Mouse (Mus musculus): ENCODE measurements around the gene Rundc3a. TPM values are rescaled to one million over a fixed set of nuclear protein-coding genes. Genes with fewer than 3 reads are reported as not detected.

Rundc3a gene
- polyA plus RNA-seq, 1 experiment from 2014 or later: 1.3 TPM

- H3K36me3 ChIP-seq (ENCODE audit: control insufficient read depth, insufficient read depth, low read length): no peaks in the 10 kb centered on the region
- H3K4me1 ChIP-seq (ENCODE audit: control insufficient read depth, insufficient read depth, low read length): peaks cover 20% of the 10 kb centered on the region
- H3K9me3 ChIP-seq (replicated peaks; ENCODE audit: control insufficient read depth, low read length): no peaks in the 10 kb centered on the region
- H3K27me3 ChIP-seq (ENCODE audit: control insufficient read depth, insufficient read depth, low read length): no peaks in the 10 kb centered on the region
- peak overlapping the region; percentile 65 for H3K27ac ChIP-seq (ENCODE audit: low read depth, low read length)
- peak overlapping the region; percentile 75 for H3K9ac ChIP-seq (ENCODE audit: low read depth, low read length)
- peak overlapping the region; percentile 64 for H3K4me2 ChIP-seq
- H3K4me3 ChIP-seq (ENCODE audit: low read depth, low read length): peak overlapping the region; percentile 64
- WGBS (ENCODE audit: insufficient replicate concordance): 22% methylated on average over 3 of the region's 3 CpGs
- no peak for ATAC-seq (replicated peaks; ENCODE audit: insufficient number of reproducible peaks, low FRiP score, low TSS enrichment)
These were observed 36.3 kb downstream of the Rundc3a start for GRCm38 (mm10) chr11:102429551-102429950.

- peak within 1 kb of the TSS; percentile 64 for H3K4me3 ChIP-seq (ENCODE audit: low read depth, low read length)
- peaks cover 4% of the 10 kb centered on the region for H3K36me3 ChIP-seq (ENCODE audit: control insufficient read depth, insufficient read depth, low read length)
- peak within 1 kb of the TSS; percentile 64 for H3K4me2 ChIP-seq
- peak within 1 kb of the TSS; percentile 75 for H3K9ac ChIP-seq (ENCODE audit: low read depth, low read length)
- H3K27ac ChIP-seq (ENCODE audit: low read depth, low read length): peak within 1 kb of the TSS; percentile 65
- peak; percentile 84 for ATAC-seq (replicated peaks; ENCODE audit: insufficient number of reproducible peaks, low FRiP score, low TSS enrichment)
- WGBS (ENCODE audit: insufficient replicate concordance): under 1% methylated on average over 29 of the region's 29 CpGs
- peaks cover 20% of the 10 kb centered on the region for H3K4me1 ChIP-seq (ENCODE audit: control insufficient read depth, insufficient read depth, low read length)
- H3K9me3 ChIP-seq (replicated peaks; ENCODE audit: control insufficient read depth, low read length): no peaks in the 10 kb centered on the region
- no peaks in the 10 kb centered on the region for H3K27me3 ChIP-seq (ENCODE audit: control insufficient read depth, insufficient read depth, low read length)
These were observed 37.2 kb downstream of the Rundc3a start, which contains the start of gene Grn for GRCm38 (mm10) chr11:102430121-102431017. TSS of gene Grn (plus strand) at chr11:102430315.

- H3K4me3 ChIP-seq (ENCODE audit: low read depth, low read length): peak overlapping the region; percentile 64
- peak overlapping the region; percentile 60 for H3K27ac ChIP-seq (ENCODE audit: low read depth, low read length)
- peaks cover 20% of the 10 kb centered on the region for H3K4me1 ChIP-seq (ENCODE audit: control insufficient read depth, insufficient read depth, low read length)
- peak overlapping the region; percentile 64 for H3K4me2 ChIP-seq
- H3K9ac ChIP-seq (ENCODE audit: low read depth, low read length): peak overlapping the region; percentile 69
- no peaks in the 10 kb centered on the region for H3K27me3 ChIP-seq (ENCODE audit: control insufficient read depth, insufficient read depth, low read length)
- peaks cover 8% of the 10 kb centered on the region for H3K36me3 ChIP-seq (ENCODE audit: control insufficient read depth, insufficient read depth, low read length)
- 3% methylated on average over 7 of the region's 7 CpGs for WGBS (ENCODE audit: insufficient replicate concordance)
- peak; percentile 28 for ATAC-seq (replicated peaks; ENCODE audit: insufficient number of reproducible peaks, low FRiP score, low TSS enrichment)
- H3K9me3 ChIP-seq (replicated peaks; ENCODE audit: control insufficient read depth, low read length): no peaks in the 10 kb centered on the region
These were observed 37.9 kb downstream of the Rundc3a start for GRCm38 (mm10) chr11:102431018-102431645.

- no peak overlapping the region for H3K4me3 ChIP-seq (ENCODE audit: low read depth, low read length)
- H3K4me2 ChIP-seq: no peak overlapping the region
- ATAC-seq (replicated peaks; ENCODE audit: insufficient number of reproducible peaks, low FRiP score, low TSS enrichment): no peak
- no peaks in the 10 kb centered on the region for H3K9me3 ChIP-seq (replicated peaks; ENCODE audit: control insufficient read depth, low read length)
- peaks cover 20% of the 10 kb centered on the region for H3K4me1 ChIP-seq (ENCODE audit: control insufficient read depth, insufficient read depth, low read length)
- H3K27ac ChIP-seq (ENCODE audit: low read depth, low read length): no peak overlapping the region
- H3K36me3 ChIP-seq (ENCODE audit: control insufficient read depth, insufficient read depth, low read length): peaks cover 8% of the 10 kb centered on the region
- 0 out of 2 replicates have a peak overlapping the region, but pooled peaks have one; percentile 36 for H3K9ac ChIP-seq (ENCODE audit: low read depth, low read length)
- H3K27me3 ChIP-seq (ENCODE audit: control insufficient read depth, insufficient read depth, low read length): no peaks in the 10 kb centered on the region
- WGBS (ENCODE audit: insufficient replicate concordance): 74% methylated on average over 3 of the region's 3 CpGs
These were observed 38.5 kb downstream of the Rundc3a start for GRCm38 (mm10) chr11:102431728-102432114.

- WGBS (ENCODE audit: insufficient replicate concordance): 56% methylated on average over 16 of the region's 16 CpGs
- H3K27ac ChIP-seq (ENCODE audit: low read depth, low read length): no peak overlapping the region
- 0 out of 2 replicates have a peak overlapping the region, but pooled peaks have one; percentile 36 for H3K9ac ChIP-seq (ENCODE audit: low read depth, low read length)
- peaks cover 24% of the 10 kb centered on the region for H3K4me1 ChIP-seq (ENCODE audit: control insufficient read depth, insufficient read depth, low read length)
- peaks cover 8% of the 10 kb centered on the region for H3K36me3 ChIP-seq (ENCODE audit: control insufficient read depth, insufficient read depth, low read length)
- H3K9me3 ChIP-seq (replicated peaks; ENCODE audit: control insufficient read depth, low read length): no peaks in the 10 kb centered on the region
- H3K4me3 ChIP-seq (ENCODE audit: low read depth, low read length): no peak overlapping the region
- H3K27me3 ChIP-seq (ENCODE audit: control insufficient read depth, insufficient read depth, low read length): no peaks in the 10 kb centered on the region
- H3K4me2 ChIP-seq: no peak overlapping the region; the same call in 1 of the 2 replicates
- no peak for ATAC-seq (replicated peaks; ENCODE audit: insufficient number of reproducible peaks, low FRiP score, low TSS enrichment)
These were observed 39.1 kb downstream of the Rundc3a start for GRCm38 (mm10) chr11:102432115-102432843.

GRCm38 (mm10) chr11:102432896-102433295, 39.7 kb downstream of the Rundc3a start:
- H3K27me3 ChIP-seq (ENCODE audit: control insufficient read depth, insufficient read depth, low read length): no peaks in the 10 kb centered on the region
- H3K4me3 ChIP-seq (ENCODE audit: low read depth, low read length): no peak overlapping the region
- peaks cover 9% of the 10 kb centered on the region for H3K36me3 ChIP-seq (ENCODE audit: control insufficient read depth, insufficient read depth, low read length)
- peaks cover 31% of the 10 kb centered on the region for H3K4me1 ChIP-seq (ENCODE audit: control insufficient read depth, insufficient read depth, low read length)
- no peaks in the 10 kb centered on the region for H3K9me3 ChIP-seq (replicated peaks; ENCODE audit: control insufficient read depth, low read length)
- ATAC-seq (replicated peaks; ENCODE audit: insufficient number of reproducible peaks, low FRiP score, low TSS enrichment): no peak
- H3K4me2 ChIP-seq: no peak overlapping the region; the same call in 1 of the 2 replicates
- 89% methylated on average over 6 of the region's 6 CpGs for WGBS (ENCODE audit: insufficient replicate concordance)
- no peak overlapping the region for H3K27ac ChIP-seq (ENCODE audit: low read depth, low read length)
- no peak overlapping the region for H3K9ac ChIP-seq (ENCODE audit: low read depth, low read length)

- 89% methylated on average over 7 of the region's 7 CpGs for WGBS (ENCODE audit: insufficient replicate concordance)
- Histone ChIP-seq H3K36me3 (ENCODE audit: control insufficient read depth, insufficient read depth, low read length) (peaks cover 10% of the 10 kb centered on the region), H3K9me3 (replicated peaks; ENCODE audit: control insufficient read depth, low read length) (no peaks in the 10 kb centered on the region), H3K4me3 (ENCODE audit: low read depth, low read length) (no peak overlapping the region), H3K9ac (ENCODE audit: low read depth, low read length) (no peak overlapping the region), H3K27me3 (ENCODE audit: control insufficient read depth, insufficient read depth, low read length) (no peaks in the 10 kb centered on the region; the same call in 1 of the 2 replicates), H3K4me2 (no peak overlapping the region), H3K4me1 (ENCODE audit: control insufficient read depth, insufficient read depth, low read length) (peaks cover 36% of the 10 kb centered on the region), H3K27ac (ENCODE audit: low read depth, low read length) (no peak overlapping the region)
- ATAC-seq (replicated peaks; ENCODE audit: insufficient number of reproducible peaks, low FRiP score, low TSS enrichment): no peak
These were observed 40.7 kb downstream of the Rundc3a start for GRCm38 (mm10) chr11:102433866-102434265.

- no peak overlapping the region for H3K9ac ChIP-seq (ENCODE audit: low read depth, low read length)
- WGBS (ENCODE audit: insufficient replicate concordance): 12% methylated on average over 7 of the region's 7 CpGs
- no peak overlapping the region for H3K4me2 ChIP-seq
- no peak for ATAC-seq (replicated peaks; ENCODE audit: insufficient number of reproducible peaks, low FRiP score, low TSS enrichment)
- H3K4me1 ChIP-seq (ENCODE audit: control insufficient read depth, insufficient read depth, low read length): peaks cover 32% of the 10 kb centered on the region
- H3K36me3 ChIP-seq (ENCODE audit: control insufficient read depth, insufficient read depth, low read length): peaks cover 10% of the 10 kb centered on the region
- no peak overlapping the region for H3K27ac ChIP-seq (ENCODE audit: low read depth, low read length)
- H3K27me3 ChIP-seq (ENCODE audit: control insufficient read depth, insufficient read depth, low read length): peaks cover 5% of the 10 kb centered on the region
- no peak overlapping the region for H3K4me3 ChIP-seq (ENCODE audit: low read depth, low read length)
- no peaks in the 10 kb centered on the region for H3K9me3 ChIP-seq (replicated peaks; ENCODE audit: control insufficient read depth, low read length)
These were observed 41.2 kb downstream of the Rundc3a start for GRCm38 (mm10) chr11:102434406-102434805.

Measured in heart, embryonic 11.5 days (tissue).